Mouse (Mus musculus): ENCODE measurements around the gene Vmn1r223.
"Not testable (repeated sequence)": the region's sequence is repeated elsewhere in the genome, so short reads cannot be mapped to it uniquely, and the experiment has no call there.

The Vmn1r223 gene

GRCm38 (mm10) chr13:23246834-23247233 is at the start of gene Vmn1r223:
Gene Vmn1r223 (plus strand): TSS chr13:23247134.
- DNase-seq (ENCODE audit: low read depth, low spot score), result not testable (repeated sequence)

DNA sequence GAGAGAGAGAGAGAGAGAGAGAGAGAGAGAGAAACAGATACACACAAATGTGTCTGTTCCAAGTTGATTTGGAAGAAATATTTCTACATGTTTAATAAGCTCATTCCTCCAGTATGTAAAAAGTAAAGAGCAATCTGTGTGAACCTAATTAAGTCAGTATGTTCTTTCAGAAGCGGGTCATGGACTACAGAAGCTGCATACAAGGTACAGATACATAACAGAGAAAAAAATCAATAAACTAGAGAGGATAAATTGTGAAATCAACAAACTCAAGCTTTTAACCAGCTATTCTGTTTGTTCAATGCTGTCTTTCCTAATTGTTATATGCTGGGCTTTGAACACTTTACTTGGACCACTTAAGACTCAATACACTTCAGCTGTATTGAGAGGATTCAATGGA is 43.0 kb upstream of the Vmn1r223 start:
- not testable (repeated sequence) for DNase-seq (ENCODE audit: low read depth, low spot score)

- not testable (repeated sequence) for DNase-seq (ENCODE audit: low read depth, low spot score)
Observed at GRCm38 (mm10) chr13:23213827-23214226, 33.1 kb upstream of the Vmn1r223 start, which contains the start of gene Vmn1r221. Gene Vmn1r221 (plus strand): TSS chr13:23214127.

DNA sequence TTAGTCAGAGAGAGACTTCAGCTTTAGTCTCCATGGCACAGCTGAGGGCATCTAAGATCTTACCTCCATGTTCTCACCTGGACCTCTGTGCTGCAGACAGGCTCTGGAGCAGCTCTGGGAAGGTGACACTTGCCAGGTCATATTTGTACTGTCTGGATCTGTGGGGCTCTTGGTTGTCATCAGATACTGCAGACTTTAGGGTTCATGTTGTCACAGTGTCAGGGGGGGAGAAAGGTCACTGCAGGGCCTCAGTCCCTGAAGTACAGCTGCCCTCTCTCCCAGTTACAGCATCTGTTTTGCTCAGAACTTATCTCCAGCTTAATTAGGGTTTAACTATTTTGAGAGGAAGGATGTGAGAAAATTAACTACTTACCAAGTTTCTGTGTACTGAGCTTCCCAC is 11.1 kb upstream of the Vmn1r223 start, which contains the start of gene Vmn1r222:
Gene Vmn1r222 (minus strand): TSS at position 101 of the 400 bp plus-strand sequence.
- DNase-seq (ENCODE audit: low read depth, low spot score), result not testable (repeated sequence)

DNA sequence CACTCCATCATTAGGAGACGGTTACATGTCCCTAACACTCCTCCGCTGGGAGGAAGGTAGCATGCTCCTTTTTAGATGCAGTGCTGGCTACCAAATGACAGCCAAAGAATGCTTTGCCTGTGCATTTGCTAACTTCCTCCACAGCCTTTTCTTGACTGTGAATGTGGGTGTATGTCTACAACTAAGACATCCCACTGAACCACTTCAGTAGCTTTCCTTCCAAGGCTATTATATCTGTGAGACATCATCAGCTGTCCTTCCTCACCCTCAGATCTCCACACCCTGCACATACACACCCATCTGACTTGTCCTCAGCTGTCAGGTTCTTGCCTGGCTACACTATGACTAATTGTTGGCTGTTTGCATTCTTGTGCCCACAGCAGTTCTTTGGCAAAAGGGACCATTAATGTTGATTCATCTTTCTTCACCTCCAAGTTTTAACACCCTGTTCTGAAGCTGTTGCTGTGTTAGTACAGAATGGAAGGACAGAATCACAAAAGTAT is 11.7 kb downstream of the Vmn1r223 start:
- no peak for DNase-seq (ENCODE audit: low read depth, low spot score)

DNA sequence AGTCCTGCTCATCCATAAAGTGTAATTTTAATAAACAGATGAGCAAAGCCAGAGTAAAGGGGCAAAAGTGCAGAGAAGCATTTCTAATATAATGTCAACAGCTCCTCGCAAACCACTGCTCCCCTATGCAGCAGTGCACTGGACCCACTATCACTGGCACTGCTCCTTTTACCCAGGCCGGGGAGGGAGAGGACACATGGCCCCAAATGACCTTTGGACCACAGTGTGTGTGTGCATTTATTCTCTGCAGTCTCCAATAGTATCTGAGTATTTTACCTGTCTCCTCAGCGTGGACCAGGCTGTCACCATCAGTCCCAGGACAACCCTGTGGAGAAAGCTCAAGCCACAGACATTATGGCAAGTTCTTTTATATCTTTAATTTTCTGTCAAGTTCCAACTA is 21.7 kb downstream of the Vmn1r223 start:
- DNase-seq (ENCODE audit: low read depth, low spot score), result not testable (repeated sequence)

DNA sequence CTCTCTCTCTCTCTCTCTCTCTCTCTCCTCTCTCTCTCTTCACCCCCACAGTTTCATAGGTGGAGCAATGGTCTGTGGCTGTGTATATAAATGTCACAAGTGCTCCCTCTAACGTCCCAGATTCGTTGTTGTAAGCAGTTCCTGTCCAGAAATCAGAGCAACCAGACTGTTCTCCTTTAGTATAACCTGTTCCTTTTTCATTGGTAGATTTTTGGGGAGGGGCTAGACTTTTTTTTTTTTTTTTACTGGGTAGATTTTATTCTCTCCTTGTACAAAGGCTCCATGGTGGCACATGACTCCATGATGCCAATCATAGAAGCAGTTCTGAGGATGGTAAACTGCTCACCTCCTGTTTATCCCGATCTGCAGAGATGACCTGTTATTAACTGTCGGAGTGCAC is 22.2 kb downstream of the Vmn1r223 start:
- not testable (repeated sequence) for DNase-seq (ENCODE audit: low read depth, low spot score)

DNA sequence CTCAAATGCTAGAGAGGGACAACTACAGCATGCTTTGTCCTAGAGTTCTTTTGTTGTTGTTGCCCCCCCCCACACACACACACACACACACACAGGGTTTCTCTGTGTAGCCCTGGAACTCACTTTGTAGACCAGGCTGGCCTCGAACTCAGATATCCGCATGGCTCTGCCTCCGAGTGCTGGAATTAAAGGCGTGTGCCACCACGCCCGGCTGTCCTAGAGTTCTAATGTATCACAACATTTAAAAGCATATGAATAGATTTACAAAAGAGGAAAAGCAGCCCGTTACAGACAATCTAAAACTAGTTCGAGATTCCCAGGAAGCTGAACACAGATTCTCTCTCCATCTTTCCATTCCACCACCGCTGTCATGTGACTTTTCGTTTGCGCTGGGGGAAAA is 22.7 kb downstream of the Vmn1r223 start:
- DNase-seq (ENCODE audit: low read depth, low spot score), result no peak

DNA sequence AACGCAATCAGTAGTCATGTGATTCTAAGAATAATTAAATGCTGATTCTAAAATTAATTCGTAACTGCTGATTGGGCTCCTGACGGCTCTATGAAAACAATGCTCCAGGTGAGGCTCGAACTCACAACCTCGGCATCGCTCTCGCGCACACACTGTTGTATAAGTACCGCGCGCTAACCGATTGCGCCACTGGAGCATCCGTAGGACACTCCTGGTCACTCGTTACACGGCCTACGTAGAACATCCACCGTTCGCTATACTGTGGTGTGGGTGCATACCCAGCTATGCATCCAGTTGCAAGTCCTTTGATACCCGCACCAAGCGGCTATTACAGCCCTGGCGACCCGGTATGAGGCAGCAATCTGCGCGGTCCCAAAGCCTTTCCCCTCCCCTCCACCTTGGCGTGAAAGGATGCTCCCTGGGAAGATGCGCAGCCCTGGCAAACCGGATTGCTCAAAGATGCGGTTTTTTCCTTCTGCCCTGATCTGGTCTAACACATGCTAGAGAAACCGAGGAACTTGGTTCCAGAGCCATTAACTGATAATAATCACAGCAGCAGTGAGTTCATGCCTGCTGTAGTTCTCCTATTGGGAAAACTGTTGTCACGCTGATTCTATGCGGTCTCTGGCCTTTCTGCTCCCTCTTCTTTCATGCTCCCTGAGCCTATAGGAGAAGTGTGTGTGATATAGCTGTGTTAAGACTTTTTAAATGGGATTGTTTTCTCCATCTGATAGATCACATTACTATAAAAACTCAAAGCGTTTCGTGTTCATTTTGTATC is 23.6 kb downstream of the Vmn1r223 start:
- DNase-seq (ENCODE audit: low read depth, low spot score), result no peak

DNA sequence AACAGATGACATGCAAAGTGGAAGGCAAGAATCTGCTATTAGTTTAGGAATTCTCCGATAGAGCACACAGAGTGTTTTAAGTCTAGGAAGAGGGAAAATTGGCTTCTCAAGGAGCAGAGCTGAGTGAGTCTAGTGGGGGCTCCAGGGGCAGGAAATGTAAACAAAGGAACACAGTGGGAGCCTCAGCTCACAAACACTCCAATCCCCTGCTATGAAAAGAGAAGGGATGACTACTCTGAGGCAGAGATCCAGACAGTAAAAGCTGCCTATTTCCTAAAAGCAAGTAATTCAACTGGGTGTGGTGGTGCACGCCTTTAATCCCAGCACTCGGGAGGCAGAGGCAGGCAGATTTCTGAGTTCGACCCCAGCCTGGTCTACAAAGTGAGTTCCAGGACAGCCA is 32.6 kb downstream of the Vmn1r223 start:
- DNase-seq (ENCODE audit: low read depth, low spot score), result no peak

DNA sequence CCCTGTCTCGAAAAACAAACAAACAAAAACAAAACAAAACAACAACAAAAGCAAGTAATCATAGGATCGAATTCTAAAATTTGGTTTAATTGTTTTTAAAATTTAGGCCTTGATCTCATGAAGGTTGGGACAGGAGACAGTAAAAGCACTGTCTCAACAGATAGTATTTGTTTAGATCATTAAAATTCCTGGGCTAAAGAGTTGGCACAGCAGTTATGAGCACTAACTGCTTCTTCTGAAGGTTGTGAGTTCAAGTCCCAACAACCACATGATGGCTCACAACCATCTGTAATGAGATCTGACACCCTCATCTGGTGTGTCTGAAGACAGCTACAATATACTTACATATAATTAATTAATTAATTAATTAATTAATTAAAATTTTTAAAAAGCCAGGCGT is 33.1 kb downstream of the Vmn1r223 start:
- DNase-seq (ENCODE audit: low read depth, low spot score), result no peak

- peak; percentile 72 for DNase-seq (ENCODE audit: low read depth, low spot score)
Observed at GRCm38 (mm10) chr13:23285191-23285920, 38.4 kb downstream of the Vmn1r223 start.

- DNase-seq (ENCODE audit: low read depth, low spot score), result peak; percentile 5
Observed at GRCm38 (mm10) chr13:23285921-23286720, 39.2 kb downstream of the Vmn1r223 start.

GRCm38 (mm10) chr13:23286721-23287362 is 39.9 kb downstream of the Vmn1r223 start:
- DNase-seq (ENCODE audit: low read depth, low spot score), result no peak

DNA sequence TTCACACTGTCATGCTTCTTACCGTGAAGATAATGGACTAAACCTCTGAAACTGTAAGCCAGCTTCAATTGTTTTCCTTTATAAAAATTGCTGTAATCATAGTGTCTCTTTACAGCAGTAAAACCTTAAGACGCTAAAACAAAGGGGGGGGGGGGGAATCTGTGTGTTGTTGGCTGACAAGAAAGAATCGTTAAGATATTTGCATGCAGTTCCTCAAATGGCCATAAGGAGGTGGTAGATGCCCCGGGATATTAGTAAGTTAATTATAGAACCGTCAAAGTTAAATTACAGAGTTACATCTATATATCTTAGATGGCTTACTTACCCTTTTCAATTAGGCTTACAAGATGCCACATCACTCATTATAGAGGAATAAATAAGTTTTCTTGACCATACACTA is 50.8 kb downstream of the Vmn1r223 start:
- peak; percentile 66 for DNase-seq (ENCODE audit: low read depth, low spot score)

GRCm38 (mm10) chr13:23298445-23299232 is 51.7 kb downstream of the Vmn1r223 start:
- peak; percentile 88 for DNase-seq (ENCODE audit: low read depth, low spot score)

DNA sequence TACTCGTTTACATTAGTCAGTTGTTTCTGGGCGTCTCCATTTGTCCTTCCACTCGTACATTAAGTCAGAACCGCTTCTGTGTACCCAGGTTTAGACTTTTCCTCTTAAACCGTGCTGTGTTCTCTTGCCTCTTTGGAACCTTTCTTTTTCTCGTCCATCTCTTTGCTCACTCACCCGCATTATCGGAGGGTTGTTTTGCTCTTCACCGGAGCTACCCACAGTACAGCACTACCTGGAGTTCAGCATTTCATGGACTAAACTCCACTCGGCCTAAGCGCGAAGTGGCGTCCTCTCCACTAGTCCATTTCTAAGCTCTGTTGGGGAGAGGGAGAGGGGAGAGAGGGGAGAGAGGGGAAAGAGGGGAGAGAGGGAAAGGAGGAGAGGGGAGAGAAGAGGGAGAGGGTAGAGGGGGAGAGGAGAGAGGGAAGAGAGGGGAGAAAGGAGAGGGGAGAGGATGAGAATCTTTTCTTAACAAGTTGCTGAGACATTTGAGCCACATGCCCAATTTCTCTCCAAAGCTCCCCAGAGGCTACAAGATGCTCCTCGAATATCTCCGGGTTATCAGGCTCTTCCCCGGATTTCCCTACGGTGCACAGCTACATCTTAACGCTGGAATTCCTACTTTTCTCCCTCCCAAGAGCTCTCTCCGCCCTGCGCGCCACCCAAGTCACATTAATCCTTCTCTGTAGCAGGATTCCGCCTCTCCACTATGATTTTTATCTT is 52.5 kb downstream of the Vmn1r223 start:
- no peak for DNase-seq (ENCODE audit: low read depth, low spot score)

DNA sequence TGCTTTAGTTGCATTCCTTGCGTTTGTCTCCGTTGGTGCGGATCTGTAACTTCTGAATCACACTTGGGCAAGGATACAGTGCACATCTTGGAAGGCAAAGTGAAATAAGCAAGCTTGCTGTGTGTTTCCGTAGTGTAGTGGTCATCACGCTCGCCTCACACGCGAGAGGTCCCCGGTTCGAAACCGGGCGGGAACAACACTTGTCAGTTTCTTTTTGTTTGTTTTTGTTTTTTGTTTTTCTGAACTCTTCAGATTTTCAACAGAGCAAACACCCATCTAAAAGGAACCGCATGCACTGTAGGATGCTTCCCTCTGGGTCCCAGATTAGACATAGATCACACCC is 53.0 kb downstream of the Vmn1r223 start:
- peak; percentile 83 for DNase-seq (ENCODE audit: low read depth, low spot score)
